Mouse (Mus musculus) skeletal muscle tissue, adult 2 months (tissue): ENCODE measurements at regions not wholly inside any gene's neighbourhood (a gene's known extent, or its start where the extent isn't known, plus 50 kb on each side); places are given as distances from the start of the nearest gene placed in this dataset.

Experiments
- DNase-seq: peaks from one replicate; pipeline ENCODE4 v3.0.0-alpha.2; 2012; ENCODE audit warnings: low read depth, low spot score

GRCm38 (mm10) chr12:32273474-32273873, 65.0 kb upstream of the Pik3cg start:
- DNase-seq = no peak

- DNase-seq = no peak
Measured at GRCm38 (mm10) chr12:32279861-32280260, 71.4 kb upstream of the Pik3cg start.

GRCm38 (mm10) chr12:32280309-32280708, 71.8 kb upstream of the Pik3cg start:
- DNase-seq = no peak

- no peak for DNase-seq
Measured at GRCm38 (mm10) chr12:32282371-32283163, 74.1 kb upstream of the Pik3cg start.

- DNase-seq = no peak
Measured at GRCm38 (mm10) chr12:32285039-32285438, 76.6 kb upstream of the Pik3cg start.

- no peak for DNase-seq
Measured at GRCm38 (mm10) chr12:32286652-32287051, 78.2 kb upstream of the Pik3cg start.

GRCm38 (mm10) chr12:32291145-32291544, 82.7 kb upstream of the Pik3cg start:
- DNase-seq = no peak

- peak; percentile 42 for DNase-seq
Measured at GRCm38 (mm10) chr12:32291962-32292748, 83.7 kb upstream of the Pik3cg start.

- DNase-seq = peak; percentile 15
Measured at GRCm38 (mm10) chr12:32292749-32293128, 84.3 kb upstream of the Pik3cg start.

GRCm38 (mm10) chr12:32297431-32297830, 81.1 kb upstream of the Ccdc71l start:
- no peak for DNase-seq

GRCm38 (mm10) chr12:32299714-32300113, 78.8 kb upstream of the Ccdc71l start:
- no peak for DNase-seq

GRCm38 (mm10) chr12:32305736-32306135, 72.8 kb upstream of the Ccdc71l start:
- no peak for DNase-seq

GRCm38 (mm10) chr12:32306326-32306725, 72.2 kb upstream of the Ccdc71l start:
- no peak for DNase-seq

GRCm38 (mm10) chr12:32307280-32308006, 71.1 kb upstream of the Ccdc71l start:
- DNase-seq = no peak

- DNase-seq = no peak
Measured at GRCm38 (mm10) chr12:32315099-32315783, 63.3 kb upstream of the Ccdc71l start.
